ENCODE assay signal across 10 mouse cellular contexts in genomic region chr11:9116121-9116520, GRCm38 (mm10). TPM values are rescaled to one million over a fixed set of nuclear protein-coding genes. Genes with fewer than 3 reads are reported as not detected.
DNase-seq lines count a peak whose midpoint lies in the region; ATAC-seq and TF ChIP-seq lines count a peak whose summit lies in the region.
"Had no signal": no experiment of that assay in that cellular context is flagged by ENCODE, and none has a peak within 500 bp of the region (broad histone marks: within the 10 kb centered on the region; RNA-seq: fewer than 3 reads in every experiment).

No protein-coding gene starts in this region.

- H3K4me3 ChIP-seq in kidney, adult 2 months (ENCODE audit: insufficient read depth, low read depth, low read length), result no peak overlapping the region
- peak overlapping the region; percentile 23; the same call in 1 of the 2 replicates for H3K4me3 ChIP-seq in brown adipose tissue, adult 24 weeks (ENCODE audit: insufficient read depth, low read depth, low read length)
- peak overlapping the region; percentile 16; the same call in 1 of the 2 replicates for H3K4me3 ChIP-seq in intestine, embryonic 14.5 days (ENCODE audit: low read depth, low read length)
- no peak overlapping the region for H3K4me3 ChIP-seq in midbrain, postnatal 0 days (ENCODE audit: low read depth, low read length)
- H3K4me3 ChIP-seq: erythroblast, embryonic 14.5 days had no signal

- H3K27me3 ChIP-seq in kidney, adult 2 months (replicated peaks; ENCODE audit: control insufficient read depth, insufficient read depth, low read length), result no peaks in the 10 kb centered on the region
- peaks cover 70% of the 10 kb centered on the region for H3K27me3 ChIP-seq in intestine, embryonic 14.5 days (replicated peaks; ENCODE audit: control insufficient read depth, insufficient read depth, low read length)
- peaks cover 25% of the 10 kb centered on the region for H3K27me3 ChIP-seq in midbrain, postnatal 0 days (ENCODE audit: insufficient read depth, low read length)

- H3K36me3 ChIP-seq in kidney, adult 2 months (ENCODE audit: control insufficient read depth, insufficient read depth, low read length), result no peaks in the 10 kb centered on the region
- H3K36me3 ChIP-seq in intestine, embryonic 14.5 days (ENCODE audit: control insufficient read depth, insufficient read depth, low read length), result no peaks in the 10 kb centered on the region
- H3K36me3 ChIP-seq in midbrain, postnatal 0 days (ENCODE audit: insufficient read depth, low read length), result no peaks in the 10 kb centered on the region

- H3K4me1 ChIP-seq in kidney, adult 2 months (ENCODE audit: control insufficient read depth, insufficient read depth, low read length), result peaks cover 3% of the 10 kb centered on the region; the same call in 1 of the 2 replicates
- peaks cover 2% of the 10 kb centered on the region; the same call in 1 of the 2 replicates for H3K4me1 ChIP-seq in brown adipose tissue, adult 24 weeks (ENCODE audit: control insufficient read depth, insufficient read depth, insufficient read length, low read length)
- H3K4me1 ChIP-seq in intestine, embryonic 14.5 days (replicated peaks; ENCODE audit: control insufficient read depth, insufficient read depth, low read length), result peaks cover 11% of the 10 kb centered on the region
- peaks cover 6% of the 10 kb centered on the region for H3K4me1 ChIP-seq in midbrain, postnatal 0 days (ENCODE audit: insufficient read depth, low read length)

- no peak overlapping the region for H3K9ac ChIP-seq in intestine, embryonic 14.5 days (ENCODE audit: low read length)
- no peak overlapping the region for H3K9ac ChIP-seq in midbrain, postnatal 0 days (replicated peaks; ENCODE audit: low read length, poor library complexity, severe bottlenecking)

- WGBS in kidney, adult 2 months, result 11% methylated on average over 10 of the region's 10 CpGs
- under 1% methylated on average over 10 of the region's 10 CpGs for WGBS in intestine, embryonic 14.5 days
- 4% methylated on average over 10 of the region's 10 CpGs for WGBS in midbrain, postnatal 0 days

- no peaks in the 10 kb centered on the region for H3K9me3 ChIP-seq in intestine, embryonic 14.5 days (ENCODE audit: control insufficient read depth, low read length)
- H3K9me3 ChIP-seq in midbrain, postnatal 0 days (ENCODE audit: low read length), result no peaks in the 10 kb centered on the region

- no peak for TF ChIP-seq CTCF in kidney, adult 2 months (conservative IDR thresholded peaks at IDR 0.05; ENCODE audit: insufficient read depth, insufficient read length, low read depth, low read length)
- TF ChIP-seq CTCF in midbrain, postnatal 0 days (IDR thresholded peaks at IDR 0.05), result no peak

- no peak for TF ChIP-seq POLR2A in kidney, adult 2 months (IDR thresholded peaks at IDR 0.05; ENCODE audit: low read depth, low read length)

- peak overlapping the region; percentile 36 for H3K4me2 ChIP-seq in intestine, embryonic 14.5 days (ENCODE audit: low read length)
- H3K4me2 ChIP-seq in midbrain, postnatal 0 days (ENCODE audit: low read depth, low read length, poor library complexity, severe bottlenecking), result peak overlapping the region; percentile 29

- no peak for ATAC-seq in intestine, embryonic 14.5 days (replicated peaks; ENCODE audit: low FRiP score, low TSS enrichment, low read depth)
- no peak for ATAC-seq in midbrain, postnatal 0 days (ENCODE audit: low FRiP score)
- ATAC-seq in granulocyte monocyte progenitor cell, adult 5-6 weeks (replicated peaks; ENCODE audit: poor library complexity, severe bottlenecking), result no peak

- DNase-seq in kidney, adult 2 months, result peak; percentile 22
- DNase-seq in kidney, adult 11 months, result no peak
- DNase-seq in intestine, embryonic 14.5 days (ENCODE audit: low spot score), result peak; percentile 65
- no peak for DNase-seq in midbrain, postnatal 0 days (ENCODE audit: low spot score)
- no peak for DNase-seq in Muller cell, postnatal 12 days (ENCODE audit: inconsistent ontology term)
- no peak for DNase-seq in adrenal gland, postnatal 25 days
- DNase-seq: right cerebral cortex, postnatal 4 days had no signal

- H3K27ac ChIP-seq in kidney, adult 2 months (ENCODE audit: insufficient read depth, low read depth, low read length), result no peak overlapping the region
- no peak overlapping the region for H3K27ac ChIP-seq in brown adipose tissue, adult 24 weeks (replicated peaks; ENCODE audit: low read depth, low read length)
- H3K27ac ChIP-seq in intestine, embryonic 14.5 days (ENCODE audit: low read depth), result no peak overlapping the region
- H3K27ac ChIP-seq in midbrain, postnatal 0 days (ENCODE audit: low read depth, low read length), result no peak overlapping the region

RNA-seq across cellular contexts. Expression of gene Upp1, which starts 1.8 kb away (rescaled TPM):
- polyA plus RNA-seq in kidney, adult 2 months (2012; rRNA removed), result 19.8 and 21.2 TPM in 2 replicates
- polyA plus RNA-seq in brown adipose tissue, adult 24 weeks (2012; ENCODE audit: insufficient read depth, insufficient read length, missing spikeins), result not detected in 2 replicates
- polyA plus RNA-seq in intestine, embryonic 14.5 days (2014; fragmentation: Nextera tagmentation; extraction: Ambion mirVana), result 4.7 and 6.7 TPM in 2 replicates
- total RNA-seq in midbrain, postnatal 0 days (2014; rRNA removed), result 3.9 and 5.9 TPM in 2 replicates
- polyA plus RNA-seq in midbrain, postnatal 0 days (2015; fragmentation: Nextera tagmentation; extraction: Ambion mirVana), result 2.5 and 3.6 TPM in 2 replicates
- not detected in 2 replicates for total RNA-seq in granulocyte monocyte progenitor cell, adult 5-6 weeks (2014; fragmentation: Nextera tagmentation)
- total RNA-seq in granulocyte monocyte progenitor cell, adult 5-6 weeks (2017), result not detected in 2 replicates
- total RNA-seq in adrenal gland, postnatal 25 days (2021), result 7.9 and 9.1 TPM in 2 replicates
- polyA plus RNA-seq: erythroblast, embryonic 14.5 days had no signal

Comparison
In these comparisons a context has a peak if more than half of its experiments do, and no peak if none do; other contexts are left out.
1. DNase-seq: peak in kidney, adult 2 months (single experiment) and intestine, embryonic 14.5 days (single experiment); none in kidney, adult 11 months (single experiment), midbrain, postnatal 0 days (single experiment), Muller cell, postnatal 12 days (single experiment) and adrenal gland, postnatal 25 days (single experiment).
2. H3K4me3 ChIP-seq: peak in brown adipose tissue, adult 24 weeks (single experiment) and intestine, embryonic 14.5 days (single experiment); none in kidney, adult 2 months (single experiment) and midbrain, postnatal 0 days (single experiment).